Comparison of ENCODE assay signal across 18 mouse cellular contexts in the genomic region with DNA sequence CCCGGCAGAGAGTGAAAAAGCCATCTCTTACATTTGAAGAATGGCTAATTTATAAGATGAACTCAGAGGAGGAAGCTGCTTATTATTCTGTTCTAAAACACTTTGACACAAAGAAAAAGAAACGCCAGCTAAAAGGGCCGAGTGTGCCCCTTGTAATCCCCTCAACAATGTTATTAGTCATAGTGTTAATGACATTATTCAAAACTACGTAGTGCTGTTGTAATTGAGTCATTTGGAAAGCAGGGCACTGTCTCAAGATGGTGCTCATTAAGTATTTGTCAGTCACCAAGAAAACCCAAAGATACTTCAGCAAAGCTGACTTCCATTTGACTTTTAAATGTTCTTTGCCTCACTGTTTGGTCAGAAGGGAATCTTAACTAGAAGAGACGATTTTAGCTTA.
"Had no signal": no experiment of that assay in that cellular context is flagged by ENCODE, and none has a peak within 500 bp of the region (broad histone marks: within the 10 kb centered on the region; RNA-seq: fewer than 3 reads in every experiment).

No protein-coding gene starts in this region.

- H3K27ac ChIP-seq: kidney, embryonic 15.5 days; left cerebral cortex, adult 2 months; liver, embryonic 13.5 days; neural tube, embryonic 13.5 days; stomach, embryonic 15.5 days had no signal

- H3K4me2 ChIP-seq: kidney, embryonic 15.5 days; liver, embryonic 13.5 days; neural tube, embryonic 13.5 days; stomach, embryonic 15.5 days had no signal

- H3K9me3 ChIP-seq: kidney, embryonic 15.5 days; liver, embryonic 13.5 days; neural tube, embryonic 13.5 days; stomach, embryonic 15.5 days had no signal

- H3K9ac ChIP-seq: kidney, embryonic 15.5 days; liver, embryonic 13.5 days; neural tube, embryonic 13.5 days; stomach, embryonic 15.5 days had no signal

- H3K36me3 ChIP-seq: kidney, embryonic 15.5 days; liver, embryonic 13.5 days; neural tube, embryonic 13.5 days; stomach, embryonic 15.5 days had no signal

- H3K4me3 ChIP-seq: kidney, embryonic 15.5 days; left cerebral cortex, adult 2 months; liver, embryonic 13.5 days; myocyte; neural tube, embryonic 13.5 days; stomach, embryonic 15.5 days had no signal

- DNase-seq: kidney, adult 11 months; kidney, adult 8-10 months; kidney, postnatal 10 days; kidney, postnatal 36 days; layer of hippocampus, postnatal 36 days; liver, embryonic 13.5 days; lung, adult 2 months; lung, postnatal 14 days; lung, postnatal 4 days; retina, postnatal 1 day; right cerebral cortex, postnatal 25 days; spleen, adult 18-20 months; thymus, postnatal 25 days had no signal

- H3K4me1 ChIP-seq: kidney, embryonic 15.5 days; liver, embryonic 13.5 days; stomach, embryonic 15.5 days had no signal

- H3K27me3 ChIP-seq: kidney, embryonic 15.5 days; liver, embryonic 13.5 days; neural tube, embryonic 13.5 days; stomach, embryonic 15.5 days had no signal
